Mouse (Mus musculus): ENCODE measurements at regions not wholly inside any gene's neighbourhood (a gene's known extent, or its start where the extent isn't known, plus 50 kb on each side); places are given as distances from the start of the nearest gene placed in this dataset.

GRCm38 (mm10) chr10:98562297-98562912, 351.8 kb upstream of the Atp2b1 start:
- in situ Hi-C loops (cut with MseI, MboI), result no loop called here

GRCm38 (mm10) chr10:98572782-98573536, 341.2 kb upstream of the Atp2b1 start:
- in situ Hi-C loops (cut with MseI, MboI), result no loop called here

- in situ Hi-C loops (cut with MseI, MboI), result no loop called here
Measured at GRCm38 (mm10) chr10:98577040-98577439, 337.2 kb upstream of the Atp2b1 start.

GRCm38 (mm10) chr10:98584776-98585175, 329.4 kb upstream of the Atp2b1 start:
- in situ Hi-C loops (cut with MseI, MboI), result no loop called here

GRCm38 (mm10) chr10:98589726-98590125, 324.5 kb upstream of the Atp2b1 start:
- in situ Hi-C loops (cut with MseI, MboI), result no loop called here

- in situ Hi-C loops (cut with MseI, MboI), result no loop called here
Measured at GRCm38 (mm10) chr10:98592154-98592553, 322.1 kb upstream of the Atp2b1 start.

GRCm38 (mm10) chr10:98593910-98594309, 320.3 kb upstream of the Atp2b1 start:
- in situ Hi-C loops (cut with MseI, MboI), result no loop called here

GRCm38 (mm10) chr10:98608221-98608941, 305.8 kb upstream of the Atp2b1 start:
- in situ Hi-C loops (cut with MseI, MboI), result no loop called here

- in situ Hi-C loops (cut with MseI, MboI), result no loop called here
Measured at GRCm38 (mm10) chr10:98610708-98611107, 303.5 kb upstream of the Atp2b1 start.

- in situ Hi-C loops (cut with MseI, MboI), result no loop called here
Measured at GRCm38 (mm10) chr10:98611707-98612360, 302.4 kb upstream of the Atp2b1 start.

- in situ Hi-C loops (cut with MseI, MboI), result no loop called here
Measured at GRCm38 (mm10) chr10:98618736-98619525, 295.3 kb upstream of the Atp2b1 start.

- in situ Hi-C loops (cut with MseI, MboI), result no loop called here
Measured at GRCm38 (mm10) chr10:98624103-98624502, 290.1 kb upstream of the Atp2b1 start.

- in situ Hi-C loops (cut with MseI, MboI), result no loop called here
Measured at GRCm38 (mm10) chr10:98624681-98625321, 289.4 kb upstream of the Atp2b1 start.

- in situ Hi-C loops (cut with MseI, MboI), result no loop called here
Measured at GRCm38 (mm10) chr10:98628191-98628590, 286.0 kb upstream of the Atp2b1 start.

- in situ Hi-C loops (cut with MseI, MboI), result no loop called here
Measured at GRCm38 (mm10) chr10:98629248-98629647, 285.0 kb upstream of the Atp2b1 start.

GRCm38 (mm10) chr10:98637759-98638611, 276.2 kb upstream of the Atp2b1 start:
- in situ Hi-C loops (cut with MseI, MboI), result no loop called here

GRCm38 (mm10) chr10:98645681-98646122, 268.5 kb upstream of the Atp2b1 start:
- in situ Hi-C loops (cut with MseI, MboI), result no loop called here

GRCm38 (mm10) chr10:98646311-98646999, 267.8 kb upstream of the Atp2b1 start:
- in situ Hi-C loops (cut with MseI, MboI), result no loop called here

GRCm38 (mm10) chr10:98648710-98649245, 265.4 kb upstream of the Atp2b1 start:
- in situ Hi-C loops (cut with MseI, MboI), result no loop called here

Data from mouse trophoblast stem cell (cell line).